Mouse (Mus musculus) heart, embryonic 15.5 days (tissue): ENCODE data around the gene Syne3. TPM values are rescaled to one million over a fixed set of nuclear protein-coding genes. Genes with fewer than 3 reads are reported as not detected.

Experiments
- ATAC-seq: fragments of 200-750 bp; cut with Nextera tagmentation; replicated peaks from 2 replicates; pipeline ENCODE4 v1.8.0; 2017; ENCODE audit warnings: low read depth, moderate TSS enrichment; ENCODE audit not compliant: insufficient number of reproducible peaks, insufficient read depth, low FRiP score
- H3K27ac ChIP-seq: fragments of 300-500 bp; sonication (generic); 2 replicates; pipeline ENCODE4 v1.5.1; 2015; ENCODE audit warnings: mild to moderate bottlenecking, inconsistent platforms
- H3K27me3 ChIP-seq: fragments of 300-500 bp; sonication (generic); 2 replicates; pipeline ENCODE4 v1.6.1; 2015; ENCODE audit warnings: inconsistent platforms
- H3K36me3 ChIP-seq: fragments of 300-500 bp; sonication (generic); 2 replicates; pipeline ENCODE4 v1.6.1; 2015; ENCODE audit warnings: mild to moderate bottlenecking, inconsistent platforms
- H3K4me1 ChIP-seq: fragments of 300-500 bp; sonication (generic); replicated peaks from 2 replicates; pipeline ENCODE4 v1.6.1; 2015; ENCODE audit warnings: inconsistent platforms
- H3K4me2 ChIP-seq: fragments of 300-500 bp; sonication (generic); 2 replicates; pipeline ENCODE4 v1.6.1; 2015; ENCODE audit warnings: inconsistent platforms, mild to moderate bottlenecking, moderate library complexity
- H3K4me3 ChIP-seq: fragments of 300-500 bp; sonication (generic); 2 replicates; pipeline ENCODE4 v1.5.1; 2015; ENCODE audit warnings: mild to moderate bottlenecking, inconsistent platforms
- H3K9ac ChIP-seq: fragments of 300-500 bp; sonication (generic); 2 replicates; pipeline ENCODE4 v1.6.1; 2015; ENCODE audit warnings: mild to moderate bottlenecking, inconsistent platforms
- H3K9me3 ChIP-seq: fragments of 300-500 bp; sonication (generic); replicated peaks from 2 replicates; pipeline ENCODE4 v1.6.1; 2016; ENCODE audit warnings: inconsistent platforms
- WGBS: fragments of 180-500 bp; shearing (Covaris S2); methylation state at CpG from one replicate; pipeline ENCODE4 v1.1.7; 2015; ENCODE audit warnings: mixed read lengths; 5-methylcytosine and 5-hydroxymethylcytosine counted together
- polyA plus RNA-seq: library from polyadenylated mRNA; unstranded; fragments of >200 nt; fragmentation: Nextera tagmentation; extraction: Ambion mirVana; gene quantifications from 2 replicates; pipeline ENCODE4 v1.2.1, GENCODE M21; 2015

Gene Syne3
- polyA plus RNA-seq, 1 experiment from 2014 or later, result 1.6 TPM

DNA sequence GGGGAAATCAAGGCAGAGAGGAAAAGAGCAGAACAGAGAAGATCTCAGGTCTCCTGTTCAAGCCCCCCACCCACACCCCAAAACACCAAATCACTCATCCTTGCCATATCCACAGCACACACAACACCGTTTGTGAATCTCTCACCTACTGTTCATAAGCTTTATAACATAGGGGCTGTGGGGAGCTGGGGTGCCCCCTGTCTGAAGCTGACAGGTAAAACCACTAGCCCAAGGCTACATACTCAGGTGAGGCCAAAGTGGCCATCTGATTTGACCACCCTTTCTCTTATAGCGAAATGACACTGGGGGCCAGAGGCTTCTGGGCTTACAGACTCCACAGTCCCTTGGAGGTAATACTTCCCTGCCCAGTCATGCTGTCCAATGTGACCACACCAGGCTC lies 1.5 kb downstream of the Syne3 start:
- ATAC-seq, result no peak
- Histone ChIP-seq H3K4me3 (peak overlapping the region; percentile 79), H3K27me3 (peaks cover 30% of the 10 kb centered on the region), H3K9me3 (no peaks in the 10 kb centered on the region), H3K27ac (peak overlapping the region; percentile 66), H3K4me1 (peaks cover 28% of the 10 kb centered on the region), H3K36me3 (no peaks in the 10 kb centered on the region), H3K9ac (peak overlapping the region; percentile 68; the same call in 1 of the 2 replicates), H3K4me2 (peak overlapping the region; percentile 85)
- 81% methylated on average over 2 of the region's 2 CpGs for WGBS

DNA sequence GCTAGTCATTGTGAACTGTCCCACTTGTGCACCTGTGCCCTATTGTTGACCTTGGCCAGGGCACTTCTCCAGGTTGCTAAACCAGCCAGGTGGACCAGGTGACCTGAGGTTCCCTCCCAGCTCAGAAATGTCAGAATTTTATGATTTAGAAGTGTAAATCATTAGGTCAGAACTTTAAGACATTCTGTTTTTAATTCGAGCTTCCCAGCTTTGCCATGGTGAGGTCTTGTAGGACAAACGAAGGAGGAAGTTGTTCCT lies 4.0 kb downstream of the Syne3 start:
- 74% methylated on average over 2 of the region's 2 CpGs for WGBS
- peaks cover 21% of the 10 kb centered on the region for H3K27me3 ChIP-seq
- ATAC-seq, result no peak

DNA sequence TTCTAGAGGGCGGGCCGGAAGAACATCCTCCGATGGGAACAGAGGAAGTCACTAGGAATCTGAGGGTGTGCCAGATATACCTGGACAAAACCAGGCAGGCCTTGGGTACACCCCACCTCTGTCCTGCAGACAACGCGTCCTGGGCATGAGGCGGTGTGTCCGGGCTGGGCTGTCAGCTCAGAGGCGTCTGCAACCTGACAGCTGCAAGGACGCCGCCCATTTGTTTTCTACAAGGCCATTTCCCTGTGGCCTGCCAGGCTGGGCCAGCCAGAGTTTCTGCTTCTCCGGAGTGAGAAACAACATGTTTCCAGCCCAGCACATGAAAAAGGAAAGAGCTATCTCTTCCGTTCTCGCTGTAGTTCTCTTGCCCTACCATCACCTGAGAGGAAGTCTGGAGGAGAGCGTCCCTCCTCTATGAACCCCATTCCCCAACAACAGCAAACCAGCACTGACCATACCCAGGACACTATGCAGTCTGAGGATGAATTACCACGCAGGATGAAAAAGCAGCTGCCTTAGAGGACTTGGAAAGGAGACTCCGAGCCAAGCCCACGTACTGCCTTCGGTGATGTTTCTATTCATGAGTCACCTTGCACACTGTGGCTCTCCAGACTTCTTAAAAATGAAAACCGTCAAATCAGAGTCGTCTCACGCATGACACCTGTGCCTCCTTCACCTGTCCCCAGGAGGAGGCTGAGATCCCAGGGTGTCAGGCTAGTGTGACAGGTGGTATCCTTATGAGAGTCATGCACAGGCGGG lies 4.5 kb downstream of the Syne3 start:
- no peak overlapping the region for H3K4me3 ChIP-seq
- no peak overlapping the region for H3K4me2 ChIP-seq
- no peak overlapping the region for H3K9ac ChIP-seq
- no peaks in the 10 kb centered on the region for H3K9me3 ChIP-seq
- no peak overlapping the region for H3K27ac ChIP-seq
- H3K27me3 ChIP-seq, result peaks cover 21% of the 10 kb centered on the region
- 69% methylated on average over 22 of the region's 22 CpGs for WGBS
- H3K4me1 ChIP-seq, result peaks cover 32% of the 10 kb centered on the region
- ATAC-seq, result no peak
- H3K36me3 ChIP-seq, result no peaks in the 10 kb centered on the region

More for the DNA sequence above, 4.0 kb downstream of the Syne3 start:
- Histone ChIP-seq H3K9me3 (no peaks in the 10 kb centered on the region), H3K4me1 (peaks cover 33% of the 10 kb centered on the region), H3K4me2 (no peak overlapping the region), H3K27ac (no peak overlapping the region), H3K9ac (no peak overlapping the region), H3K4me3 (no peak overlapping the region), H3K36me3 (no peaks in the 10 kb centered on the region)

DNA sequence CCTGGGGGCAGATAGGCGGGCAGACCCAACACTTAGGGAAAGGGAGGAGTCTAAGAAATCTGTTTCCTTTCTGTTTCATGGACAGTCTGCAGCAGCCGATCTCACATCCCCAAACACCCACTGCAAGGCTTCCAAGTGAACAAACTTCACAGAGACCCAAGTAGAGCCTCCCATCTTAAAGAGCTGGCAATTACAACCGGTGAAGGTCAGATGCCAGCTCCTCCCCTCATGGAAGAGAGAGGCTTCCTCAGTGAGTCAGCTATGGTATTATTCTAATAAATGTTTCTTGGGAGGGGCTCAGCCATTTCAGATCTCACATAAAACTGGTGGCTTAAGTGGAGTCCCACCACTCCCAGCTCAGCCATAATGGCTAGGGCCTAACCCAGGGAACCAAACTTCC lies 5.9 kb downstream of the Syne3 start:
- Histone ChIP-seq H3K27me3 (peaks cover 18% of the 10 kb centered on the region), H3K9me3 (no peaks in the 10 kb centered on the region), H3K4me2 (no peak overlapping the region), H3K36me3 (no peaks in the 10 kb centered on the region), H3K4me3 (no peak overlapping the region), H3K9ac (no peak overlapping the region), H3K27ac (no peak overlapping the region), H3K4me1 (peaks cover 23% of the 10 kb centered on the region)
- WGBS, result 60% methylated on average over 3 of the region's 3 CpGs
- ATAC-seq, result no peak

DNA sequence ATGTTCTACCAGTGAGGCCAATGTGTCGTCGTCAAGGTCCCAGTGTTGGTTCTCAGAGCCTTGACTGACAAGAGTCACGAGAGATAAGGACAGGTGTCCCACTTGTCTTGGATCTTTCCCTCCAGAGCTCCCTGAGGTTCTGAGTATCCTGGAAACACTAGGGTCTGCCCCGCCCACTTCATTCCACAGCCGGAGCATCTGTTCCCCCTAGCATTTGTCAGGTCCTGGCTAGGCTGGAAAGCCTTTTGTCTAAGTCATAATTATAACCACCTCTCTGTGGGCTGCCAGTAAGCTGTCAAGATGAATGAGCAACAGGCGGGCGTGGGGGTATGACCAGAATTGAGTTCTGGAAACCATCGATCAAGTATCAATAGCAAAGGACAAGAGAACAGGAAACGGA lies 6.5 kb downstream of the Syne3 start:
- H3K27me3 ChIP-seq, result peaks cover 13% of the 10 kb centered on the region
- 52% methylated on average over 9 of the region's 9 CpGs for WGBS
- H3K4me2 ChIP-seq, result no peak overlapping the region
- H3K4me3 ChIP-seq, result no peak overlapping the region
- H3K9me3 ChIP-seq, result no peaks in the 10 kb centered on the region
- H3K27ac ChIP-seq, result no peak overlapping the region
- ATAC-seq, result no peak
- peaks cover 17% of the 10 kb centered on the region for H3K4me1 ChIP-seq
- no peak overlapping the region for H3K9ac ChIP-seq
- no peaks in the 10 kb centered on the region for H3K36me3 ChIP-seq

DNA sequence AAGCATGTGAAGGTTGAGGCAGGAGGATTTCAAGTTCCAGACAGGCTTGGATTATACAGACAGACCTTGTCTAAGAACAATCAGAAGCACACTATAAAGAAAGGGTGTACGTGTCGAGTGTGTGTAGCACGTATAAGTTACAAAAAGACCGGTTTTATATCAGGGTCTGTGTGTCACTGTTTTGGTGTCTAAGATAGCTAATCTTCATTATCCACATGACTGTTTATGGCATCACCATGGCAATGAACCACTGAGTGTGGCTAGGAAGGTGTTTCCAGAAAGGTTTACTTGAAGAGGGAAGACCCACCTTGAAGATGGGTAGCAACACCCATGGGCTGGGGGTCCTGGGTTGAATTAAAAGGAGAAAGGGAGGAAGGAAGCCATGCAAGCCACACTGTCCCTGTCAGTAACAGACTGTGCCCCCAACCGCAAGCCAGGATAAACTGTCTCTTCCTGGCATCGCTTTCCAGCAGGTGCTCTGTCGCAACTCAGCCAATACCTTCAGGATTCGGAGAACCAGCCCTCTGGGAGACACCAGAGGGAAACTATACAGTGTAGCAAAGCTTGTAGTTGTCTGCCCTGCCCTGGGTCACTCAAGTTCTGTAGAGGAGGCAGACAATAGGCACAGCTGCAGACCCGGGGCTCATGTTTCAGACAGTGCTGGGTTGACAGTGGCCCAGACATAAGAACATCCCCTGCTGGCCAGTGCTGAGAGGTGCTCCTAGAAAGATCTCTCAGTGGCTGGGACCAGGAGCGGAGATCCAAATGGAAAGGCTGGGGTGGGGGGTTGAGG lies 7.1 kb downstream of the Syne3 start:
- Histone ChIP-seq H3K4me3 (no peak overlapping the region), H3K36me3 (no peaks in the 10 kb centered on the region), H3K4me2 (no peak overlapping the region), H3K27me3 (peaks cover 11% of the 10 kb centered on the region), H3K9me3 (no peaks in the 10 kb centered on the region), H3K27ac (no peak overlapping the region), H3K4me1 (peaks cover 16% of the 10 kb centered on the region), H3K9ac (no peak overlapping the region)
- ATAC-seq, result no peak
- 75% methylated on average over 10 of the region's 10 CpGs for WGBS

DNA sequence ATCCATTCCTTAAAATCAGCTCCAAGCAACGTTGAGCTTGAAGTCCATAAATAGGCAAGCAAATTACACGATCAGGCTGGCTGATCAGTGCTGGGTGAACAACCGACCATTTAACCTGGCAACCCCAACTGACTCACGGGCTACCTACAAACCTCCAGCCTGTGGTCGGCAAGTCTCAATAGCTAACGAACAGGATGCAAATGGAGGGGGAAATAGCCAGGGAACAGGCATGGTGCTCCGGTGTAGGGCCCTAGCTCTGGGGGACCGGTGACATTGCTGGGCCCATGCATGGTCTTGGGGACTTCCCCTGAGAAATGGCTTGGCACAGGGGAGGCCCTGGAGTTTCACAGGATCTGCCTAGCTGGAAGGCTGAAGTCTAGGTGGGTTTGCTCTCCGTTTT lies 8.3 kb downstream of the Syne3 start:
- Histone ChIP-seq H3K4me3 (no peak overlapping the region), H3K36me3 (no peaks in the 10 kb centered on the region), H3K9ac (no peak overlapping the region), H3K27ac (no peak overlapping the region), H3K27me3 (peaks cover 5% of the 10 kb centered on the region; the same call in 1 of the 2 replicates), H3K4me2 (no peak overlapping the region), H3K9me3 (no peaks in the 10 kb centered on the region), H3K4me1 (peaks cover 16% of the 10 kb centered on the region)
- no peak for ATAC-seq
- WGBS, result 80% methylated on average over 9 of the region's 9 CpGs

DNA sequence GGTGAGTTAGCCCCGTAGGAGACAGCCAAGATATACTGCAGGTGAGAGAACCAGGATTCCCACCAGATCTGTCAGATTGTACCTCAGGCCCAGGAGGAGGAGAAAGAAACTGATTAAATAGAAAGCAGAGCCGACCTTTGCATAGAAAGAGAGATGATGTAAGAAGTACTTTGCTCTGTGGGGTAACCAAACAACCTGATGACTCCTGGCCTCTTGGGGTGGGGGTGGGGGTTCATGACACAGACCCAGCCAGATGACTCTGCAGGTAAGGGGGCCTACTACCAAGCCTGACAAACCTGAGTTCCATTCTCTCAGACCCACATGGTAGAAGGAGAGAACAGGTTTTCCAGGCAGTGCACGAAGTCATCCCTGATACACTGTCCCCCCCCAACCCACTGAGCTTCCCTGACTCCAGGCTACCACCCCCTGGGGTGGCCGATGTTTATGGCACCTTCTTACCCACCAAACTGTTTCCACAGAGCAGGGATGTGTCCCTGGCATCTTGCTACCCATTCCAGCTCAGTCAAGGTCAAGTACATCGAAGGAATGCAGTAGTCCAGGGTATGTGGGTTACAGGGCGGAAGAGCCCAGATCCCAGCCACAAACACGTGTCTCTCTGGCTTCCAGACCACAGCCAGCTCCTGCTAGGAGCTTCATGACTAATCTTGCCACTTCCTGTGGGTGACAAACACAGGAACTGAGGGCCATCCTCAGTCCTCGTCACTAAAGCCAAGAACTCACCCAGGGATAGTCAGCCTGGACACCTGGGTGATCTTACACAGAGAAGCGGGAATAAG lies 8.9 kb downstream of the Syne3 start:
- Histone ChIP-seq H3K27me3 (peaks cover 5% of the 10 kb centered on the region; the same call in 1 of the 2 replicates), H3K4me1 (peaks cover 16% of the 10 kb centered on the region), H3K9me3 (no peaks in the 10 kb centered on the region), H3K4me2 (no peak overlapping the region), H3K36me3 (no peaks in the 10 kb centered on the region), H3K9ac (no peak overlapping the region), H3K27ac (no peak overlapping the region), H3K4me3 (no peak overlapping the region)
- peak; percentile 50 for ATAC-seq
- WGBS, result 61% methylated on average over 9 of the region's 9 CpGs

DNA sequence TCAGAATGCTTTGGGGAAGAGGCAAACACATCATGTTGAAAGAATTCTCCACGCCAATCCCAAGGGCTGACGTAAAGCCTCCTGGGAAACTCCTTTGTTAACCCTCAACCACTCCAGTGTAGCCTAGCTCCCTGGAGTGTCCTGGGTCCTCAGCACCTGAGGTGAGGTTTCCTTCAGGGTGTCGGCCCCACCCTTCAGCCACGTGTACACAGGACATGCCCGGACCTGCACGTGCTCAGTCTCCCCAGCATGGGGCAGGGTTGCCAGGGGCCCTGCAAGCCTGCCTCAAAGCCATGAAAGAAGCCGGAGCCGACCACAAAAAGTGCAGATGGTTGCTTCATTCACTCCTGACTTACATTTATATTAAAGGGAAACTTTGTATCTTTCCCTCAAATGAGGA lies 10.4 kb downstream of the Syne3 start:
- no peak overlapping the region for H3K4me3 ChIP-seq
- no peaks in the 10 kb centered on the region for H3K9me3 ChIP-seq
- H3K36me3 ChIP-seq, result no peaks in the 10 kb centered on the region
- peaks cover 3% of the 10 kb centered on the region for H3K27me3 ChIP-seq
- no peak overlapping the region for H3K9ac ChIP-seq
- peaks cover 17% of the 10 kb centered on the region for H3K4me1 ChIP-seq
- no peak overlapping the region for H3K27ac ChIP-seq
- ATAC-seq, result no peak
- 65% methylated on average over 8 of the region's 8 CpGs for WGBS
- no peak overlapping the region for H3K4me2 ChIP-seq

DNA sequence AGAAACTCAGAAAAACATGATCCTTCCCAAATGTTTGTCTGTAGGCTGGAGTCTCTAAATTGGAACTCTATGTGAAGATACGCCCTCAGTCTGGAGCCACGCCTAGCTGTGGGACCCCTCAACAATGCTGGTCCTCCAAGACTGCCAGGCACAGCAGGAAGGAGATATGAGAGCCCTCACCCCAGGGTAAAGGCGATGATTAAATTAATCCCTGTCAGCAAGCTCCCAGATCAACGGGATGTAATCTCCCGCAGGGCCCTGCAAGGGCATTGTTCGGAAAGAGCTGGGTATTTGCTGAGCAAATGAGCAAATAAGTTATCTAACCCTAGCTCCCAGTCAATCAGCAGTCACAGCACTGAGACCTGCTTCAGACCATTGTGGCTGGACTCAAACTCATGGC lies 11.1 kb downstream of the Syne3 start:
- 54% methylated on average over 6 of the region's 6 CpGs for WGBS

DNA sequence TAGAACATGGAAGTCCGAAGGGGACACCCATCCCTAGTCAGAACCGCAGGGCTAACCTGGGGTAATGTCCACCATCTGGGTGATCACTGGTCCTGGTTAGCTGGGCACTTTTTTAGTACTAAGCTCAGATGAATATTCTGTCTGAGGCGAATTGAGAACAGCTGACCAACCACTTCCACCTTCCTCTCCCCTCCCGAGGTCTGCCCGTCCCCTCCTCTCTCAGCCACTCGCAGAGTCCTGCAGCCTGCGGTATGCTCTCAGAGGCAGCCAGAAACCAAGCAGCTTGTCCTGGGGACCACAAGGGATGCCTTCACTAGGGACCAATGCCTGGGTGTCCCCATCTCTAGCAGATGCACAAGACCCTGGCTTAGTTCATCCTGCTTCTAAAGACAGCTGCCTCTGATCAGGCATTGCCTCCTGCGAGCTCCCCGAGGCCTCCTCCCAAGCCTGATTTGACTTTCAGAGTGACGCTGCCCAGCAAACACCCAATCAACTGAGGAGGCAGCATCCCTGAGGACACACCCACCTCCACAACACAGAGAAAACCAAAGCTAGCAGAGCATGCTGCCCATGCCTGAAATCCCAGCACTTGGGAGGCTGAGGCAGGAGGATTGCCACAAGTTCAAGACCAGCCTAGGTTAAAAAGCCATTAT lies 11.8 kb downstream of the Syne3 start:
- Histone ChIP-seq H3K27ac (no peak overlapping the region), H3K27me3 (peaks cover 3% of the 10 kb centered on the region), H3K9ac (no peak overlapping the region), H3K9me3 (no peaks in the 10 kb centered on the region), H3K36me3 (no peaks in the 10 kb centered on the region), H3K4me3 (no peak overlapping the region), H3K4me1 (peaks cover 13% of the 10 kb centered on the region), H3K4me2 (no peak overlapping the region)
- WGBS, result 81% methylated on average over 10 of the region's 10 CpGs
- no peak for ATAC-seq

More for the DNA sequence above, 11.1 kb downstream of the Syne3 start:
- Histone ChIP-seq H3K4me3 (no peak overlapping the region), H3K36me3 (no peaks in the 10 kb centered on the region), H3K27me3 (peaks cover 3% of the 10 kb centered on the region), H3K4me2 (no peak overlapping the region), H3K27ac (no peak overlapping the region), H3K9me3 (no peaks in the 10 kb centered on the region), H3K4me1 (peaks cover 17% of the 10 kb centered on the region), H3K9ac (no peak overlapping the region)
- ATAC-seq, result no peak
